Mouse (Mus musculus) C2C12 (cell line): ENCODE measurements around the gene Vdr. TPM values are rescaled to one million over a fixed set of nuclear protein-coding genes. Genes with fewer than 3 reads are reported as not detected.

Experiments
- H3K27me3 ChIP-seq: one replicate; pipeline ENCODE4 v1.6.1; 2011; ENCODE audit not compliant: control insufficient read depth, insufficient read depth, insufficient read length
- H3K36me3 ChIP-seq: one replicate; pipeline ENCODE4 v1.6.1; 2011; ENCODE audit not compliant: control insufficient read depth, insufficient read depth
- H3K4me3 ChIP-seq: one replicate; pipeline ENCODE4 v1.5.1; 2011; ENCODE audit warnings: mild to moderate bottlenecking, control low read depth; ENCODE audit not compliant: poor library complexity, insufficient read depth, severe bottlenecking
- H3K79me2 ChIP-seq: one replicate; pipeline ENCODE4 v1.6.1; 2011; ENCODE audit not compliant: control insufficient read depth, insufficient read depth
- H3K79me3 ChIP-seq: one replicate; pipeline ENCODE4 v1.6.1; 2011; ENCODE audit warnings: low read depth, control low read depth
- H3ac ChIP-seq: one replicate; pipeline ENCODE3; 2011; ENCODE audit warnings: low read depth; ENCODE audit not compliant: control insufficient read depth, insufficient read length
- CEBPB ChIP-seq: IDR thresholded peaks from one replicate; pipeline ENCODE4 v1.6.1; 2011; ENCODE audit warnings: low read depth, mild to moderate bottlenecking, control low read depth, moderate library complexity
- CTCF ChIP-seq: IDR thresholded peaks from one replicate; pipeline ENCODE4 v1.5.1; 2011; ENCODE audit not compliant: control insufficient read depth, insufficient read depth, insufficient read length
- FOSL1 ChIP-seq: IDR thresholded peaks from one replicate; pipeline ENCODE4 v1.8.0; 2011; ENCODE audit warnings: mild to moderate bottlenecking, low read length; ENCODE audit not compliant: poor library complexity, insufficient read depth, severe bottlenecking
- MAX ChIP-seq: IDR thresholded peaks from one replicate; pipeline ENCODE4 v1.6.1; 2011; ENCODE audit warnings: mild to moderate bottlenecking, control low read depth
- MYOD1 ChIP-seq: IDR thresholded peaks from one replicate; pipeline ENCODE4 v1.6.1; 2011; ENCODE audit warnings: low read depth; ENCODE audit not compliant: control insufficient read depth, insufficient read length
- MYOG ChIP-seq: IDR thresholded peaks from one replicate; pipeline ENCODE4 v1.6.1; 2011; ENCODE audit not compliant: control insufficient read depth, insufficient read length; ENCODE audit errors: extremely low read depth
- USF1 ChIP-seq: IDR thresholded peaks from one replicate; pipeline ENCODE4 v1.6.1; 2011; ENCODE audit warnings: low read depth, mild to moderate bottlenecking, control low read depth, moderate library complexity
- long read RNA-seq, 2 experiments: library from polyadenylated mRNA; unstranded; transcript quantifications; one replicate each; pipeline ENCODE4 v2.0.0; 2019 to 2020
- polyA plus RNA-seq: library from polyadenylated mRNA; unstranded; fragments of >200 nt; fragmentation: generic; extraction: Trizol; gene quantifications from one replicate; pipeline ENCODE4 v1.2.1, GENCODE M21; 2012; ENCODE audit warnings: missing spikeins

Gene Vdr
- polyA plus RNA-seq: 3.0 TPM
- long read RNA-seq, experiment 1, full-length matches to known transcripts: 10 of 21 reads
- long read RNA-seq, experiment 1, partial matches to known transcripts: 4 of 21 reads
- long read RNA-seq, experiment 1, other reads (novel, unspliced or antisense): 7 of 21 reads
- long read RNA-seq, experiment 2, full-length matches to known transcripts: 158 of 185 reads
- long read RNA-seq, experiment 2, partial matches to known transcripts: 10 of 185 reads
- long read RNA-seq, experiment 2, other reads (novel, unspliced or antisense): 17 of 185 reads

- Histone ChIP-seq H3K4me3 (no peak within 1 kb of the TSS), H3K27me3 (no peaks in the 10 kb centered on the region), H3ac (no peak within 1 kb of the TSS), H3K79me2 (peaks cover 14% of the 10 kb centered on the region), H3K79me3 (peaks cover 7% of the 10 kb centered on the region), H3K36me3 (no peaks in the 10 kb centered on the region)
- TF ChIP-seq MYOG (no peak), CEBPB (no peak), USF1 (no peak), MYOD1 (no peak), FOSL1 (no peak), CTCF (no peak), MAX (no peak)
These were observed at the start of gene Vdr for GRCm38 (mm10) chr15:97910530-97910929. Gene Vdr (minus strand): TSS chr15:97910630.

- no peak overlapping the region for H3ac ChIP-seq
- H3K79me3 ChIP-seq: no peaks in the 10 kb centered on the region
- H3K36me3 ChIP-seq: no peaks in the 10 kb centered on the region
- TF ChIP-seq MAX (no peak), MYOD1 (no peak), CEBPB (no peak), USF1 (no peak), FOSL1 (no peak), CTCF (no peak), MYOG (no peak)
- no peaks in the 10 kb centered on the region for H3K79me2 ChIP-seq
- no peak overlapping the region for H3K4me3 ChIP-seq
- peaks cover 43% of the 10 kb centered on the region for H3K27me3 ChIP-seq
These were observed 46.0 kb upstream of the Vdr start for GRCm38 (mm10) chr15:97956416-97956815.

GRCm38 (mm10) chr15:97955742-97956141 is 45.3 kb upstream of the Vdr start:
- Histone ChIP-seq H3K4me3 (no peak overlapping the region), H3K79me3 (no peaks in the 10 kb centered on the region), H3ac (no peak overlapping the region), H3K79me2 (no peaks in the 10 kb centered on the region), H3K36me3 (no peaks in the 10 kb centered on the region), H3K27me3 (peaks cover 46% of the 10 kb centered on the region)
- TF ChIP-seq MAX (no peak), CEBPB (no peak), FOSL1 (no peak), CTCF (no peak), MYOD1 (no peak), USF1 (no peak), MYOG (no peak)

- Histone ChIP-seq H3K4me3 (no peak overlapping the region), H3K79me3 (no peaks in the 10 kb centered on the region), H3K36me3 (no peaks in the 10 kb centered on the region), H3K79me2 (no peaks in the 10 kb centered on the region), H3ac (no peak overlapping the region), H3K27me3 (peaks cover 46% of the 10 kb centered on the region)
- no peak for TF ChIP-seq CEBPB
- TF ChIP-seq MYOD1: no peak
- no peak for TF ChIP-seq MYOG
These were observed 44.9 kb upstream of the Vdr start for GRCm38 (mm10) chr15:97955286-97955685.

GRCm38 (mm10) chr15:97954671-97955070 is 44.2 kb upstream of the Vdr start:
- Histone ChIP-seq H3K79me2 (no peaks in the 10 kb centered on the region), H3K79me3 (no peaks in the 10 kb centered on the region), H3K36me3 (no peaks in the 10 kb centered on the region), H3K27me3 (peaks cover 45% of the 10 kb centered on the region), H3ac (no peak overlapping the region), H3K4me3 (no peak overlapping the region)
- TF ChIP-seq CEBPB: no peak
- TF ChIP-seq MAX: no peak
- TF ChIP-seq USF1: peak; percentile 22
- TF ChIP-seq MYOD1: no peak
- TF ChIP-seq MYOG: no peak

- Histone ChIP-seq H3K27me3 (peaks cover 51% of the 10 kb centered on the region), H3K36me3 (no peaks in the 10 kb centered on the region), H3ac (no peak overlapping the region), H3K79me3 (no peaks in the 10 kb centered on the region), H3K79me2 (no peaks in the 10 kb centered on the region), H3K4me3 (no peak overlapping the region)
- TF ChIP-seq CEBPB (no peak), MYOD1 (no peak), MYOG (no peak), MAX (no peak), USF1 (no peak), CTCF (no peak), FOSL1 (no peak)
These were observed 42.4 kb upstream of the Vdr start for GRCm38 (mm10) chr15:97952889-97953189.
